Mouse (Mus musculus) kidney, adult 2 months (tissue): ENCODE results near the gene Serbp1. TPM values are rescaled to one million over a fixed set of nuclear protein-coding genes. Genes with fewer than 3 reads are reported as not detected.
"Not testable (repeated sequence)": the region's sequence is repeated elsewhere in the genome, so short reads cannot be mapped to it uniquely, and the experiment has no call there.

Experiments
- DNase-seq: peaks from one replicate; pipeline ENCODE4 v3.0.0; 2021
- H3K27ac ChIP-seq: fragments of 200-500 bp; 2 replicates; pipeline ENCODE4 v1.5.1; 2012; ENCODE audit warnings: low read depth, low read length, control low read depth, inconsistent platforms; ENCODE audit not compliant: insufficient read depth
- H3K27me3 ChIP-seq: fragments of 200-500 bp; replicated peaks from 2 replicates; pipeline ENCODE4 v1.6.1; 2012; ENCODE audit warnings: mild to moderate bottlenecking, moderate library complexity, low read length, inconsistent platforms; ENCODE audit not compliant: control insufficient read depth, insufficient read depth
- H3K36me3 ChIP-seq: fragments of 200-500 bp; 2 replicates; pipeline ENCODE4 v1.6.1; 2012; ENCODE audit warnings: mild to moderate bottlenecking, moderate library complexity, low read length, inconsistent platforms; ENCODE audit not compliant: control insufficient read depth, insufficient read depth
- H3K4me1 ChIP-seq: fragments of 200-500 bp; 2 replicates; pipeline ENCODE4 v1.6.1; 2011; ENCODE audit warnings: low read length; ENCODE audit not compliant: control insufficient read depth, insufficient read depth
- H3K4me3 ChIP-seq: fragments of 200-500 bp; 2 replicates; pipeline ENCODE4 v1.5.1; 2011; ENCODE audit warnings: mild to moderate bottlenecking, low read depth, low read length, control low read depth; ENCODE audit not compliant: insufficient read depth
- CTCF ChIP-seq: fragments of 200-500 bp; conservative IDR thresholded peaks from 2 replicates; pipeline ENCODE4 v1.5.1; 2011; ENCODE audit warnings: low read depth, mild to moderate bottlenecking, control low read depth, low read length, moderate library complexity, mixed read lengths; ENCODE audit not compliant: insufficient read depth, insufficient read length
- POLR2A ChIP-seq: fragments of 200-500 bp; IDR thresholded peaks from one replicate; pipeline ENCODE4 v1.6.1; 2011; ENCODE audit warnings: low read depth, low read length, control low read depth
- WGBS: fragments of 180-500 bp; shearing (Covaris S2); methylation state at CpG from one replicate; pipeline ENCODE4 v1.1.7; 2018; 5-methylcytosine and 5-hydroxymethylcytosine counted together
- polyA plus RNA-seq: library from polyadenylated mRNA; depleted of rRNA; stranded (reverse); fragments of >200 nt; gene quantifications from 2 replicates; pipeline ENCODE4 v1.2.3, GENCODE M21; 2012

The Serbp1 gene
- polyA plus RNA-seq, 1 experiment, result 62.0 TPM

DNA sequence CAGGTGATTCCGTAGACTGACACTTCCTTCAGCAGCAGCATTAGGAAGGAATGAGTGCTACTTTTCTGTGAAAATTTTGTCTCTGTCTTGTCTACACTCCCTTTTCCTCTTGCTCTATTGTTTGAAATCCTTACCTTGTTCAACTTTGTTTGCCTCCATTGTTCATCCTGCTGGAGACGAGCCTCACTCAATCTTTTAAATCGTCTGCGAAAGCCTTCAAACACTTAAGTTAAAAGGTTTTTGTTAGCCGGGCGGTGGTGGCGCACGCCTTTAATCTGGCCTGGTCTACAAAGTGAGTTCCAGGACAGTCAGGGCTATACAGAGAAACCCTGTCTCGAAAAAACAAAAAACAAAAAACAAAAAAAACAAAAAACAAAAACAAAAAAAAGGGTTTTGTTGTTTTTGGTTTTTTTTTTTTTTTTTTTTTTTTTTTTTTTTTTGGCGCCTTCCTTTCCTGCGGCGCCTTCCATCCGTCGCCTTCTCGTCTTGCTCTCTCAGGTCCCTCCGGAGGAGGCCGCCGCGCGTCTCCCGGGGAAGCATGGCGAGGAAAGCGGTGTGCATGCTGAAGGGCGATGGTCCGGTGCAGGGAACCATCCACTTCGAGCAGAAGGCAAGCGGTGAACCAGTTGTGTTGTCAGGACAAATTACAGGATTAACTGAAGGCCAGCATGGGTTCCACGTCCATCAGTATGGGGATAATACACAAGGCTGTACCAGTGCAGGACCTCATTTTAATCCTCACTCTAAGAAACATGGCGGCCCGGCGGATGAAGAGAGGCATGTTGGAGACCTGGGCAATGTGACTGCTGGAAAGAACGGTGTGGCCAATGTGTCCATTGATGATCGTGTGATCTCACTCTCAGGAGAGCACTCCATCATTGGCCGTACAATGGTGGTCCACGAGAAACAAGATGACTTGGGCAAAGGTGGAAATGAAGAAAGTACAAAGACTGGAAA lies 32.6 kb upstream of the Serbp1 start:
- no peak for DNase-seq
- no peak for TF ChIP-seq CTCF
- no peak for TF ChIP-seq POLR2A
- Histone ChIP-seq H3K36me3 (no peaks in the 10 kb centered on the region), H3K27ac (no peak overlapping the region), H3K27me3 (no peaks in the 10 kb centered on the region), H3K4me3 (no peak overlapping the region), H3K4me1 (no peaks in the 10 kb centered on the region)
- WGBS, result 87% methylated on average over 35 of the region's 35 CpGs

DNA sequence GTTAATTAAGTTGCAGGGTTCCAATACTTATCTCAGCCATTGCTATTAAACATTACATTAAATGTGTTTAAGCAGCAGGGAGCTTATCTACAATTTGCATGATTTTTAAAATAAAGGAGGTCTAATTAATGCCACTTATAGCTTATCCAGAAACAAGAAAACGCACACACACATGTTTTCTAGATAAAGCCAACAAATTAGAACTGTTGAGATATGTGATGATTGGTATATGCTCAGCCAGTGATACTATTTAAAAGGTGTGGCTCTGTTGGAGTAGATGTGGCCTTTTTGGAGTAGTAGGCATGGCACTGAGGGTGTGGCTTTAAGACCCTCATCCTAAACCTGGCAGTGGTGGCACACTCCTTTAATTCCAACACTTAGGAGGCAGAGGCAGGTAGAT lies 25.6 kb upstream of the Serbp1 start:
- H3K27me3 ChIP-seq, result no peaks in the 10 kb centered on the region
- no peak for TF ChIP-seq CTCF
- TF ChIP-seq POLR2A, result no peak
- H3K36me3 ChIP-seq, result no peaks in the 10 kb centered on the region
- H3K4me3 ChIP-seq, result no peak overlapping the region
- no peaks in the 10 kb centered on the region for H3K4me1 ChIP-seq
- DNase-seq, result no peak
- no peak overlapping the region for H3K27ac ChIP-seq
- WGBS, result 82% methylated on average over 1 of the region's 1 CpGs

DNA sequence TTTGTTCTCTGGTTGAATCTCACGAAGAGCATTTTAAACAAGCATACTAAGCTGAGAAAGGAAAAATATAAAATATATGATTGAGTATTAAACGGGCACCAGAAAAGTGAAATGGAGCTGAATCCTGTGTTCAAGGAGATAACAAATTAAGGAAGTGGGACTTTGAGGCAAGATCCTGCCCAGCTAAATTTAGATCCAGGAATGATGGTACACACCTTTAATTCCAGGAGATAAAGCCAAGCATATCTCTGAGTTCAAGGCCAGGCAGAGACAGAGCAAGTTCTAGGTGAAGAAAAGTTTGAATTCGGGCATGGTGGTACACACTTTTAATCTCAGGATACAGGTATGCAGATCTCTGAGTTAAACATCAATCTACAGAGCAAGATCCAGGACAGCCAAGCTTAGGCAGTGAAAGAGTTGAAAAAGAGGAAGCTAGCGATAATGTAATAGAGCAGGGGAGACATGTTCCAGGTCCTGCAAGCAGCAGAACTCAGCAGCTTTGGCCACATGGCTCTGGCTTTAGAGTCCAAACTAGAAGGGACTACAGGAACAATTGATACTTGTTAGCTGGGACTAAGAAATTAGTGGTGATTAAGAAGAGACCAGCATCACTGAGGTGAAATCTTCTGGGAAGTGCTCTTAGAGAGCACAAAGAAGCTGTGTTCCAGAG lies 24.4 kb upstream of the Serbp1 start:
- H3K27me3 ChIP-seq, result no peaks in the 10 kb centered on the region
- DNase-seq, result no peak
- no peaks in the 10 kb centered on the region for H3K4me1 ChIP-seq
- H3K27ac ChIP-seq, result no peak overlapping the region
- TF ChIP-seq CTCF (no peak), POLR2A (no peak)
- H3K4me3 ChIP-seq, result no peak overlapping the region
- no peaks in the 10 kb centered on the region for H3K36me3 ChIP-seq
- 86% methylated on average over 4 of the region's 4 CpGs for WGBS

- TF ChIP-seq CTCF, result no peak
- no peak for TF ChIP-seq POLR2A
- Histone ChIP-seq H3K4me3 (no peak overlapping the region), H3K4me1 (no peaks in the 10 kb centered on the region), H3K27ac (no peak overlapping the region), H3K36me3 (no peaks in the 10 kb centered on the region), H3K27me3 (no peaks in the 10 kb centered on the region)
- 76% methylated on average over 4 of the region's 4 CpGs for WGBS
- no peak for DNase-seq
Observed at GRCm38 (mm10) chr6:67217402-67217801, 20.6 kb upstream of the Serbp1 start.

DNA sequence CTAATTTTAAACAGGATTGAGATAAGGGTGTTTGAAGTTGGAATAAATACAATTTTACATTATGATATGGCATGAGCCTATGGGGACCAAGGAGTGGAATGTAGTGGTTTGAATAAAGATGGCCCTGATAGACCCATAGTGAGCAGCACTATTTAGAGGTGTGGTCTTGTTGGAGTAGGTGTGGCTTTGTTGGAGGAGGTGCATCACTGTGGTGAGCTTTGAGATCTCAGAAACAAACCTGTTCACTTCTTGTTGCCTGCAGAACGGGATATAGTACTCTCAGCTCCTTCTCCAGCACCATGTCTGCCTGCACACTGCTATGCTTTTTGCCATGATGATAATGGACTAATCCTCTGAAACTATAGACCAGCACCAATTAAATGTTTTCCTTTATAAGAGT lies 20.1 kb upstream of the Serbp1 start:
- H3K4me3 ChIP-seq, result no peak overlapping the region
- 92% methylated on average over 1 of the region's 1 CpGs for WGBS
- no peaks in the 10 kb centered on the region for H3K36me3 ChIP-seq
- TF ChIP-seq CTCF (no peak), POLR2A (no peak)
- DNase-seq, result no peak
- no peaks in the 10 kb centered on the region for H3K4me1 ChIP-seq
- H3K27ac ChIP-seq, result no peak overlapping the region
- no peaks in the 10 kb centered on the region for H3K27me3 ChIP-seq

GRCm38 (mm10) chr6:67218566-67218965 lies 19.4 kb upstream of the Serbp1 start:
- no peak for TF ChIP-seq POLR2A
- no peak for TF ChIP-seq CTCF

GRCm38 (mm10) chr6:67219931-67220330 lies 18.0 kb upstream of the Serbp1 start:
- WGBS, result 88% methylated on average over 14 of the region's 14 CpGs
- H3K27ac ChIP-seq, H3K4me3 ChIP-seq, H3K36me3 ChIP-seq, DNase-seq, H3K27me3 ChIP-seq, H3K4me1 ChIP-seq: not testable (repeated sequence)

More at GRCm38 (mm10) chr6:67218566-67218965, 19.4 kb upstream of the Serbp1 start:
- Histone ChIP-seq H3K36me3 (no peaks in the 10 kb centered on the region), H3K4me1 (no peaks in the 10 kb centered on the region), H3K27me3 (no peaks in the 10 kb centered on the region), H3K4me3 (no peak overlapping the region), H3K27ac (no peak overlapping the region)
- no peak for DNase-seq
